Mouse (Mus musculus) kidney, adult 2 months (tissue): ENCODE data around the gene Fbxw5.

Experiments
- CTCF ChIP-seq: fragments of 200-500 bp; conservative IDR thresholded peaks from 2 replicates; pipeline ENCODE4 v1.5.1; 2011; ENCODE audit warnings: low read depth, mild to moderate bottlenecking, control low read depth, low read length, moderate library complexity, mixed read lengths; ENCODE audit not compliant: insufficient read depth, insufficient read length
- POLR2A ChIP-seq: fragments of 200-500 bp; IDR thresholded peaks from one replicate; pipeline ENCODE4 v1.6.1; 2011; ENCODE audit warnings: low read depth, low read length, control low read depth

GRCm38 (mm10) chr2:25477541-25477940 is 23.0 kb upstream of the Fbxw5 start:
- no peak for TF ChIP-seq CTCF
- no peak for TF ChIP-seq POLR2A
